Mouse (Mus musculus) neutrophil, adult 59 days (primary cell): Measurements from ENCODE around the gene Hist2h2be. TPM values are rescaled to one million over a fixed set of nuclear protein-coding genes. Genes with fewer than 3 reads are reported as not detected.

Experiments
- total RNA-seq, 2 experiments: library from RNA; stranded (reverse); gene quantifications; 1 replicate in 1 of 2; 2 replicates in 1 of 2; pipeline ENCODE4 v1.2.4; 2023

Gene Hist2h2be
- total RNA-seq: 1 to 10 TPM; 2.6 to 3.5 TPM

DNA sequence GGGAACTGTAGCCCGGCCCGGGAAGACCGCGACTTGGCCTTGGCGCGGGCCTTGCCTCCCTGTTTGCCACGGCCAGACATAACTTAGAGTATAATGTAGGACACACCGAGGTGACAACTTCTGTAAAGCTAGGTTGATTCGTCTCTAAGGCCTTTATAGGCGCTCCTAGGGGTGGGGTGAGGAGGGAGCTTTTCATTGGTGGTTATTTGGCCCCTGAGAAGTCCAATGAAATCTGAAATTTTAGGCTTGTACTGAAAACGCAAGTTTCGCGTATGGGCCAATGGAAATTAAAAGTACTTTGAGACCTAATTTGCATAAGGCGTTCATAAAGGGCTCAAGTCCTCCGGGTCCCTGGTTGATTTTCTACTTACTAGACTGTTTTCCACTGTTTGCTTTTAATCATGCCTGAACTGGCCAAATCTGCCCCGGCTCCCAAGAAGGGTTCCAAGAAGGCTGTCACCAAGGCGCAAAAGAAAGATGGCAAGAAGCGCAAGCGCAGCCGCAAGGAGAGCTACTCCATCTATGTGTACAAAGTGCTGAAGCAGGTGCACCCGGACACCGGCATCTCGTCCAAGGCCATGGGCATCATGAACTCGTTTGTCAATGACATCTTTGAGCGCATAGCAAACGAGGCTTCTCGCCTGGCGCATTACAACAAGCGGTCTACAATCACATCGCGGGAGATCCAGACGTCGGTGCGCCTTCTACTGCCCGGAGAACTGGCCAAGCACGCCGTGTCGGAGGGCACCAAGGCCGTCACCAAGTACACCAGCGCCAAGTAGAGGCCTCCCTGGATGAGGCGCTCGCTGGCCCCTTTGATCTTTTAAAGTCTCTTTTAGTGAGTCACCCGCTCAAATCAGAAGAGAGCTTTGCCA is at the start of gene Hist2h2be, which contains the start of gene Hist2h2ac:
TSS of gene Hist2h2be (plus strand) at position 355 of the 875 bp plus-strand sequence.
TSS of gene Hist2h2ac (minus strand) at position 116 of the 875 bp plus-strand sequence.

DNA sequence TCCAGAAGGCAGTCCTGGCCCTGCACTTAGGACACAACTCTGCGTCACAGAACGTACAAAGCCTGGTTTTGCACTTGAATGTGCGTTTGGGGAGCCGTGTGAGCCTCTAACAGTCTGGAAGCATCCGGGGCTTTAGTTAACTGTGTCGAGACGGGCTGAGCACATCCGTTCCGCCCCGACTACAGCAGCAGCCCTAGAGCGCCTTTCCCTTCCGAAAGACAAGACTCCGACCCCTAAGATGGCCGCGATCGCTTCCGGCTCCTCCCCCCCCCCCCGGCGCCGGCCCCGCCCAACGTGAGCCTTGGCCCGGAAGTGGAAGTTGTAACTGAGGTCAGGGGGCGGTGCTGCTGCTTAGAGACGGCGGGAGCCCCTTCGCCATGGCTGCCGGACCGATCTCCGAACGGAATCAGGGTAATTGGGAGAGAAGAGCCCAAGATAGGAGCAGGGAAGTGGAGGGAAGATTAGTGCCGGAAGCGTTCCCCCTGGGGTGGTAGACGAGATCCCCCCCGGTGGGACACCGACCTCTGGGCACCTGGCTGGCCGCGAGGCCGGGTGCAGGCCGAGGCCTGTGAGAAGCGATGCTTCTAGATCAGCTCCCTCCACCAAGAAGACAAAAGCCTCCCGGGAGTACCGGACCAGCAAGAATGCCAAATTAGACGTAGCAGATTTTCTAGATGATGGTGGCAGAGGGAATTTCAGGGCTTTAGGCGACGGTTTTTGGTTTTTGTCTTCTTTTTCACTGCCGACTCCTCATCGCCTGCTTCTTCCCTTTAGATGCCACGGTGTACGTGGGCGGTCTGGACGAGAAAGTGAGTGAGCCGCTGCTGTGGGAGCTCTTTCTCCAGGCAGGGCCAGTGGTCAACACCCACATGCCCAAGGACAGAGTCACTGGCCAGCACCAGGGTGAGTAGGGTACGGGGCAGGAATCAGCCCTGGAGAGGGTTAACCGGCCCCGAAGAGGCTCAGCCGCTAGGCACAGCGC is 48.4 kb upstream of the Hist2h2be start, which contains the start of gene Sf3b4:
TSS of gene Sf3b4 (plus strand) at position 136 of the 982 bp plus-strand sequence.

GRCm38 (mm10) chr3:96180727-96181477 is 40.0 kb upstream of the Hist2h2be start, which contains the start of gene Sv2a:
Gene Sv2a, plus strand, starts transcription at chr3:96181151.

GRCm38 (mm10) chr3:96219661-96220130 is 1.2 kb upstream of the Hist2h2be start, which contains the start of the genes Bola1 and Hist2h2ab:
Gene Bola1, minus strand, starts transcription at chr3:96219709.
Gene Hist2h2ab, plus strand, starts transcription at chr3:96219865.

DNA sequence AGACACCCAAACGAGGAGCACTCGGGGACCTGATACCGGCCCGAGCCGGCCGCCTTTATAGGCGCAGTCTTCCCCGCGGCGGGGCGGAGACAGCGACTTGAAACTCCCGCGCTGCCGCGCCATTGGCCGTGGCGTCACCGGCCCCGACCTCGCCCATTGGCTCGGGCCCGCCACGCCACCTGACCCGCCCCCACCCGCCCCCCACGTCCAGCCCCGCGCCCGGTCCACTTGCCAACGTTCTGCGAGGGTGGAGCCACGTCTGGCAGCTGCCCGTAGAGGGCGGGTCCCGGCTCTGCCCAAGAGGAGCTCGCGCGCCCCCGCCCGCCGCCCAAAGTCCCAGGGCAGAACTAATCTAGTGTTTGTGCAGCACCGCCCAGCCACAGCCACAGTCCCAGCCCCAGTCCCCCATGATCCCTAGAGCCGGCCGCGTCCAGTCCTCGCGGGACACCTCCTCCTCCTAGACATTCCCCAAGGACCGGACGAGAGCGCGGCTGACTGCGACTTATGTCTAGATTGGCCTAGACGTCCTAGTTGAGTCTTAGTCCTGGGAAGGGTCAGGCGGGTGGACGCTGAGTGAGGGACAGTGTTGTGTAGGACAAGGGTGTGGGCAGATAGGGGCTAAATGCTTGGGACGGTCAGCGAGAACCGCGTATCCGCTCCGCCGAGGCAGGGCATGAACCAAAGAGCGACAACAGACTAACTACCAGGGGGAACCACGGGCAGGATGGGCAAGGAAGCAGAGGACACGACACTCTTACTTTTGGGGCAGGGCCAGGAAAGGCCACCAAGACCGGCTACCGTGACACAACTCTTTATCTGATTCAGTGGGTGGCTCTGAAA is 18.3 kb downstream of the Hist2h2be start, which contains the start of gene Hist2h3c2:
TSS of gene Hist2h3c2 (minus strand) at position 174 of the 840 bp plus-strand sequence.

GRCm38 (mm10) chr3:96239949-96240798 is 19.3 kb downstream of the Hist2h2be start, which contains the start of gene Hist2h2aa2:
Gene Hist2h2aa2, minus strand, starts transcription at chr3:96240276.

DNA sequence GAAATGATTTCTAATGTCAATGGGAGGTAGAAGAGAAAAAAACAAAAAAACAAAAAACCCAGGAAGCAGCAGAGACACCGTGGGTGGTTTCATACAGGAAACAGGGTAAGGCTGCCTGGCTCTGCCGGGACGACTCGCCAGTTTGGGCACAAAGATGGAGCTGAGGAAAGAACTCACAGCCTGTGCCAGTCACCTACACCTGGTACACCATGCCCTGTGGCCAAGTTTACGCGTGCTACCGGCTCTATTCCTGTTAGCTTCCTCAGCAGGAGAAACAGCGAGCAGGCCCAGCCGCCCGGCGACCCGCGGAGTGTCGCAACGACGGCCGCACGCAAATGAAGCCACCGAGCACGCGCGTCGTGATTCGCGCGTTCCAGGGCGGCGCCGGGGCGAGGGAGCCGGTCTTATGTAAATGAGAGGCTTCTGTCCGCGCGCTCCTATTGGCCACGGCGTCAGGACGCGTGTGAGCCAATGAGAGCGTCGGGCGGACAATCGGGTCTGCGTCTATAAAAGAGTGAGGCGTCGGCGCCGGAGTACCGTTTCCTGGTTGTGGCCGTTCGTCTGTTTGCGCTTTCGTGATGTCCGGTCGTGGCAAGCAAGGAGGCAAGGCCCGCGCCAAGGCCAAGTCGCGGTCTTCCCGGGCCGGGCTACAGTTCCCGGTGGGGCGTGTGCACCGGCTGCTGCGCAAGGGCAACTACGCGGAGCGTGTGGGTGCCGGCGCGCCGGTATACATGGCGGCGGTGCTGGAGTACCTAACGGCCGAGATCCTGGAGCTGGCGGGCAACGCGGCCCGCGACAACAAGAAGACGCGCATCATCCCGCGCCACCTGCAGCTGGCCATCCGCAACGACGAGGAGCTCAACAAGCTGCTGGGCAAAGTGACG is 24.3 kb downstream of the Hist2h2be start, which contains the start of gene Hist2h2aa1:
TSS of gene Hist2h2aa1 (plus strand) at position 495 of the 884 bp plus-strand sequence.

GRCm38 (mm10) chr3:96246427-96246856 is 25.5 kb downstream of the Hist2h2be start, which contains the start of gene Hist2h3c1:
Gene Hist2h3c1, plus strand, starts transcription at chr3:96246685.

GRCm38 (mm10) chr3:96262979-96263550 is 42.1 kb downstream of the Hist2h2be start, which contains the start of gene Hist2h4:
Gene Hist2h4, minus strand, starts transcription at chr3:96263311.

GRCm38 (mm10) chr3:96268051-96268775 is 47.3 kb downstream of the Hist2h2be start, which contains the start of gene Hist2h3b:
Gene Hist2h3b, plus strand, starts transcription at chr3:96268654.

GRCm38 (mm10) chr3:96269511-96270474 is 48.9 kb downstream of the Hist2h2be start, which contains the start of gene Hist2h2bb:
Gene Hist2h2bb, plus strand, starts transcription at chr3:96269752.

